9 mouse cellular contexts compared by ENCODE assay signal in the genomic region with DNA sequence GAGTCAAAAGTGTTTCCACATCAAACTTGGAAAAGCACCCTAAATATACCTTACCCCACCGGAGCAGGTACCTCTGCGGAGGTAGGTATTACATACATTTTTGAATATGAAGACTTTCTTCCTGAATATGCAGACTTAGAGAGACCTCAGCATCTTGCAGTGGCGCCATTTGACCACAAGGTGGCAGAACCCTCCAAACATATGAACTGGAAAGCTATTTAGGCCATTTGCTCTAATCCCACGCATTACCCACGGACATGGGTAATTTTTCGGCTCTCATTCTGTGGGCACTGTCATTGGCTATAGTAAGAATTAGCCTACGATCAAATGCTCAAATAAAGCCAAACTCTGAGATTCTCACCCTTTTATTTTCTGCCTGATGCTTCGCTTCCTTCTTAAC.
A peak's percentile ranks its signal among the peaks of the same experiment; 100 is the strongest.
DNase-seq lines count a peak whose midpoint lies in the region; ATAC-seq and TF ChIP-seq lines count a peak whose summit lies in the region.
"Had no signal": no experiment of that assay in that cellular context is flagged by ENCODE, and none has a peak within 500 bp of the region (broad histone marks: within the 10 kb centered on the region; RNA-seq: fewer than 3 reads in every experiment).

No protein-coding gene starts in this region.

- H3K4me2 ChIP-seq in heart, embryonic 16.5 days (ENCODE audit: low read depth, low read length) = peak overlapping the region; percentile 32

- ATAC-seq in G1E (ENCODE audit: extremely low read depth, insufficient number of reproducible peaks, low FRiP score, poor library complexity, severe bottlenecking) = no peak
- no peak for ATAC-seq in heart, embryonic 16.5 days (replicated peaks; ENCODE audit: extremely low read depth, insufficient read depth, low FRiP score)

- no peak for DNase-seq in G1E (ENCODE audit: low spot score)
- peak; percentile 56 for DNase-seq in c-Kit-positive CD71-negative TER-119-negative erythroid progenitor cells, embryonic 14.5 days (ENCODE audit: low read depth)
- peak; percentile 72 for DNase-seq in forebrain, embryonic 10.5 days (ENCODE audit: extremely low spot score, low spot score)
- peak; percentile 66 to 88 for DNase-seq in layer of hippocampus, adult 8-10 months (ENCODE audit: low spot score in 2 of 2)
- DNase-seq in lung, postnatal 10 days = peak; percentile 57
- peak; percentile 58 for DNase-seq in retina, postnatal 7 days (ENCODE audit: low read depth, low spot score)
- DNase-seq in urinary bladder, postnatal 36 days (ENCODE audit: low spot score in 2 of 2) = peak; percentile 39 to 43

- 18% methylated on average over 8 of the region's 8 CpGs for whole genome bisulfite sequencing in forebrain, embryonic 10.5 days
- 15% methylated on average over 8 of the region's 8 CpGs for WGBS in heart, embryonic 16.5 days

- H3K4me1 ChIP-seq in G1E (ENCODE audit: insufficient read depth, low read depth, low read length) = no peaks in the 10 kb centered on the region
- H3K4me1 ChIP-seq in forebrain, embryonic 10.5 days = peaks cover 4% of the 10 kb centered on the region; the same call in 1 of the 2 replicates
- H3K4me1 ChIP-seq in heart, embryonic 16.5 days (ENCODE audit: control insufficient read depth, insufficient read depth, low read length) = 0 out of 2 replicates have a peak, but pooled peaks cover 3% of the 10 kb centered on the region

- no peak overlapping the region for H3K4me3 ChIP-seq in G1E (ENCODE audit: low read depth, low read length)
- H3K4me3 ChIP-seq in forebrain, embryonic 10.5 days = peak overlapping the region; percentile 25; the same call in 1 of the 2 replicates
- H3K4me3 ChIP-seq in heart, embryonic 16.5 days (ENCODE audit: low read length) = no peak overlapping the region

- no peaks in the 10 kb centered on the region for H3K27me3 ChIP-seq in G1E (ENCODE audit: insufficient read depth, low read length)
- H3K27me3 ChIP-seq in forebrain, embryonic 10.5 days (ENCODE audit: poor library complexity, severe bottlenecking) = peaks cover 16% of the 10 kb centered on the region; the same call in 1 of the 2 replicates
- H3K27me3 ChIP-seq in heart, embryonic 16.5 days (ENCODE audit: control insufficient read depth, insufficient read depth, low read length) = no peaks in the 10 kb centered on the region; the same call in 1 of the 2 replicates

- H3K27ac ChIP-seq in forebrain, embryonic 10.5 days = no peak overlapping the region
- H3K27ac ChIP-seq in heart, embryonic 16.5 days (ENCODE audit: low read length) = no peak overlapping the region
- H3K27ac ChIP-seq: macrophage had no signal

- 0 out of 2 replicates have a peak, but pooled peaks have one; percentile 8 for TF ChIP-seq CTCF in G1E (IDR thresholded peaks at IDR 0.05; ENCODE audit: low read depth, low read length)

- H3K36me3 ChIP-seq in G1E (replicated peaks) = no peaks in the 10 kb centered on the region
- H3K36me3 ChIP-seq in forebrain, embryonic 10.5 days (replicated peaks) = no peaks in the 10 kb centered on the region
- no peaks in the 10 kb centered on the region for H3K36me3 ChIP-seq in heart, embryonic 16.5 days (ENCODE audit: control insufficient read depth, insufficient read depth)

- H3K9me3 ChIP-seq in G1E (replicated peaks) = peaks cover 70% of the 10 kb centered on the region
- no peaks in the 10 kb centered on the region for H3K9me3 ChIP-seq in forebrain, embryonic 10.5 days
- H3K9me3 ChIP-seq in heart, embryonic 16.5 days (replicated peaks; ENCODE audit: control insufficient read depth, low read length) = 0 out of 2 replicates have a peak, but pooled peaks cover under 1% of the 10 kb centered on the region

- H3K9ac ChIP-seq in heart, embryonic 16.5 days (ENCODE audit: low read length) = no peak overlapping the region
